Mouse (Mus musculus): ENCODE data around the gene Ddx54. TPM values are rescaled to one million over a fixed set of nuclear protein-coding genes. Genes with fewer than 3 reads are reported as not detected.
A peak's percentile ranks its signal among the peaks of the same experiment; 100 is the strongest.

Ddx54 gene
- total and polyA plus RNA-seq, 2 experiments from 2014 or later: 18.2 to 23.0 TPM

DNA sequence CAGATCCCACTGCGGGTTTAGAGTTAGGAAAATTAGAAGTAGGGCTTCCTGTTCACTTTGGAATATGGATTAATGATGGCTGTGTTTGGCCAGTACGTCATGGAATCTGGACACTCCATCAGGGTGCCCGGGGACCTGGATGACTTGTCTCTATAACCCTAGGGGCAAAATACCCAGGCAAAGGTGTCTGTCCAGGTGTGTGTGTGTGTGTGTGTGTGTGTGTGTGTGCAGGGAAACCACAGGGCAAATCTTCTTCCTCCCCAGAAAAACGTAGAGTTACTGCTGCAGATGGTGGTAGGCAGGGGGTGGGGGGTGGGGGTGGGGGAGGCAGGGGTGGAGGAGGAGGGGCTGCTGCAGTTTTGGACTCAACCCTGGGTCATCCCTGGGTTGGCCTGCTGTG is 34.8 kb downstream of the Ddx54 start:
- DNase-seq (ENCODE audit: low spot score) (no peak), ATAC-seq (ENCODE audit: insufficient read depth, low read depth) (no peak)
- H3K4me2 ChIP-seq (ENCODE audit: low read depth, low read length): no peak overlapping the region
- H3K27ac ChIP-seq (ENCODE audit: low read depth): no peak overlapping the region
- peaks cover 27% of the 10 kb centered on the region for H3K27me3 ChIP-seq (ENCODE audit: control insufficient read depth, insufficient read depth, low read length)
- TF ChIP-seq EP300 (IDR thresholded peaks at IDR 0.05; ENCODE audit: low read depth): no peak
- TF ChIP-seq CTCF (IDR thresholded peaks at IDR 0.05; ENCODE audit: low read depth): no peak
- peaks cover 13% of the 10 kb centered on the region for H3K4me1 ChIP-seq (ENCODE audit: control insufficient read depth, insufficient read depth)
- 68% methylated on average over 4 of the region's 4 CpGs for WGBS
- no peak overlapping the region for H3K4me3 ChIP-seq (ENCODE audit: low read depth, low read length)
- H3K9ac ChIP-seq (replicated peaks; ENCODE audit: low read depth, low read length): no peak overlapping the region
- no peaks in the 10 kb centered on the region for H3K9me3 ChIP-seq (replicated peaks; ENCODE audit: control insufficient read depth, low read length)
- H3K36me3 ChIP-seq (replicated peaks; ENCODE audit: control insufficient read depth, insufficient read depth, low read length): no peaks in the 10 kb centered on the region

DNA sequence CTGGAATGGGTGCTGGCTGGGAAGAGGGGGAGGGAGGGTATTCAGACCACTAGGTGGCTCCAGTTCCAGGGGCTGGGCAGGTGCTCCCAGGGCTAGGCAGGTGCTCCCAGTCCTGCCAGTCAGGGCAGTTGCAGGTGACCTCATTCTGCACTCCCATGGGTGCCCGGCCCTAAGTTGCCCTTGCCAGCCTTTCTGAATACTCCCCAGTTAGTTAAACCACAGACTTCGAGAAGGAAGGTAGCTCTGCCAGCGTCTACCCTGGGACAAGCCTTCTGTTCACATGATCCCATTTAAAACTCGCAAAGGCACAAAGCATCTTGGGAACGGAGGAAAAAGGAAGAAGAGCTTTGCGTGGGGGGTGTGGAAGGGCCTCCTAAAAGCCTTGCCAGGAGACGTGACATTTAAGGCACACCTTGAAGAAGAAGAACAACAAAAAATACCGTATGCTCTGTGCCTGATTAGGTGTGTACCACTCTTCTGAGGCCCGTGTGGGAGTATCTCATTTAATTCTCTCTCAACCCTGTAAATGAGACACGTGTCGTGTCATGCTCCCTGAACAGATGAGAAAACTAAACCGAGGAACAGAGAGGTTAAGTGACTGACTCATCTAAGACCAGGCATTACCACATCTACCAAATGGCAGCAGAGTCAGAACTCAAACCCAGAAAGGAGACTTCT is 35.4 kb downstream of the Ddx54 start:
- Histone ChIP-seq H3K4me3 (ENCODE audit: low read depth, low read length) (no peak overlapping the region), H3K36me3 (replicated peaks; ENCODE audit: control insufficient read depth, insufficient read depth, low read length) (no peaks in the 10 kb centered on the region), H3K4me2 (ENCODE audit: low read depth, low read length) (peak overlapping the region; percentile 58), H3K9ac (replicated peaks; ENCODE audit: low read depth, low read length) (no peak overlapping the region), H3K27me3 (ENCODE audit: control insufficient read depth, insufficient read depth, low read length) (peaks cover 27% of the 10 kb centered on the region), H3K4me1 (ENCODE audit: control insufficient read depth, insufficient read depth) (peaks cover 13% of the 10 kb centered on the region), H3K27ac (ENCODE audit: low read depth) (no peak overlapping the region), H3K9me3 (replicated peaks; ENCODE audit: control insufficient read depth, low read length) (no peaks in the 10 kb centered on the region)
- 22% methylated on average over 12 of the region's 12 CpGs for WGBS
- TF ChIP-seq EP300 (IDR thresholded peaks at IDR 0.05; ENCODE audit: low read depth): no peak
- TF ChIP-seq CTCF (IDR thresholded peaks at IDR 0.05; ENCODE audit: low read depth): no peak
- DNase-seq (ENCODE audit: low spot score) (no peak), ATAC-seq (ENCODE audit: insufficient read depth, low read depth) (no peak)

DNA sequence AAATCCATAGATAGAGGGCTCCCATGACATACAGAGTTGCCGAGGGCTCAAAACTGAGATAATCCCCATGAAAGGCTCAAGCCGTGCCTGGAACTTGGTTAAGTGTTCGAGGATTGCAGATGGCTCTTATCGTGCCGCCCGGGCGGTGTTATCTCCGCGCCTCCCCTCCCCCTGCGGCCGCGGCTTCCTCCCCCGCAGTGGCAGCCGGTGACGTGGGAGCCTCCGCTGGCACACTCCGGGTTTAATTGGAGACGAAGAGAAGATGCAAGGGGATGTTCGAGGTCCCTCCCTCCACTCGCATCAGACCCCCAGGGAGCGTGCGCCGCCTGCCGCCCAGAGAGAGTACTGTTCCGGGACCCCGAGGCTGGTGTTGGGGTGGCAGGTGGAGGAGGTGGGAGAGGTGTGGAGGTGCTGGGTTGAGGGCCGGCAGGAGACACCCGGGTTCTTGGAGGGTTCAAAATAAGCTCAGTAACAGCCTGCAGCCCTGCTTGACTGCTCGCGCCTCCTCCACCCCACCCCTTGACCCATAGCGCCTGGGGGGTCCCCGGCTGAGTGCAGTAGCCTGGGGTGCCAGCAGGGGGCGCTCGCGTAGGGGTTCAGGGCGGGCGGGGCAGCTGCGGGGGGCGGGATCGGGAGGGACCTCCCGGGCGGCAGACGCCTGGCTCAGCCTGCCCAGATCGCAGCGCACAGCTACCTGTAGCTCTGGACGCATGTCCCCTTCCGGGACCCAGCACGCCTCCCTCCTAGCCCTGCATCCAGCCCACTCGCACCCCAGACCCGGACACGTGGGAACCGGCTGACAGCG is 36.2 kb downstream of the Ddx54 start, which contains the start of gene Rasal1:
Rasal1 (plus strand) TSS at position 244 of the 805 bp plus-strand sequence.
- Histone ChIP-seq H3K9ac (replicated peaks; ENCODE audit: low read depth, low read length) (no peak within 1 kb of the TSS), H3K9me3 (replicated peaks; ENCODE audit: control insufficient read depth, low read length) (no peaks in the 10 kb centered on the region), H3K27me3 (ENCODE audit: control insufficient read depth, insufficient read depth, low read length) (peaks cover 27% of the 10 kb centered on the region), H3K36me3 (replicated peaks; ENCODE audit: control insufficient read depth, insufficient read depth, low read length) (no peaks in the 10 kb centered on the region), H3K4me3 (ENCODE audit: low read depth, low read length) (peak within 1 kb of the TSS; percentile 36), H3K27ac (ENCODE audit: low read depth) (no peak within 1 kb of the TSS), H3K4me2 (ENCODE audit: low read depth, low read length) (peak within 1 kb of the TSS; percentile 58), H3K4me1 (ENCODE audit: control insufficient read depth, insufficient read depth) (peaks cover 8% of the 10 kb centered on the region; the same call in 1 of the 2 replicates)
- peak; percentile 11 for DNase-seq (ENCODE audit: low spot score)
- whole genome bisulfite sequencing: under 1% methylated on average over 47 of the region's 53 CpGs
- TF ChIP-seq CTCF (IDR thresholded peaks at IDR 0.05; ENCODE audit: low read depth) (peak; percentile 25), EP300 (IDR thresholded peaks at IDR 0.05; ENCODE audit: low read depth) (no peak)
- ATAC-seq (ENCODE audit: insufficient read depth, low read depth): peak; percentile 43

DNA sequence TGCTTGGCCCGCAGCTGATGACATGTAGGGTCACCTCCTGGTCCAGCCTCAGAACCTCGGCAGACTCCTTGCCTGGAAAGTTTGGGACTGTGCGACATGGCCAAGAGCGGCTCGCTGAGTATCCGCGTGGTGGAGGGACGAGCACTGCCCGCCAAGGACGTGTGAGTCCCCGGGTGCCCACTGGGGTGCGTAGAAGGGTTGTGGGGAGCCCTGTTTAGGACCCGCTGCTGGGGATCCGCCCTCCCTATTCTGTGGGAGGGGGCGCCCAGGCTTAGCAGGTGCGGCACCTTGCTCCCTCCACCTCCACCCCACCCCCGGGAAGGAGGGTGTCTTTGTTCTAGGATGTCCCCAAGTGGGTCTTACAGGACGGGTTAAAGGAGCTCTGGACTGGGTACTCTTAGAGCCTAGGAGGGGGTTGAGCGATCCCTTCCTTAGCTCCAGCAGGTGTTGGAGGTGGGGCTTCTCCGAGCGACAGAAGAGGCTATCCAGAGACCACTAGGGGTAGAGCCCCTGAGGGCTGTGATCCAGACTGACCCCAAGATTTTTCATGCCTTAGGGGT is 36.9 kb downstream of the Ddx54 start:
- TF ChIP-seq CTCF (IDR thresholded peaks at IDR 0.05; ENCODE audit: low read depth) (no peak), EP300 (IDR thresholded peaks at IDR 0.05; ENCODE audit: low read depth) (no peak)
- peak overlapping the region; percentile 36 for H3K4me3 ChIP-seq (ENCODE audit: low read depth, low read length)
- ATAC-seq (ENCODE audit: insufficient read depth, low read depth) (no peak), DNase-seq (ENCODE audit: low spot score) (no peak)
- no peak overlapping the region for H3K9ac ChIP-seq (replicated peaks; ENCODE audit: low read depth, low read length)
- WGBS: 5% methylated on average over 21 of the region's 21 CpGs
- peaks cover 8% of the 10 kb centered on the region; the same call in 1 of the 2 replicates for H3K4me1 ChIP-seq (ENCODE audit: control insufficient read depth, insufficient read depth)
- peaks cover 27% of the 10 kb centered on the region for H3K27me3 ChIP-seq (ENCODE audit: control insufficient read depth, insufficient read depth, low read length)
- H3K27ac ChIP-seq (ENCODE audit: low read depth): no peak overlapping the region
- peak overlapping the region; percentile 58 for H3K4me2 ChIP-seq (ENCODE audit: low read depth, low read length)
- no peaks in the 10 kb centered on the region for H3K9me3 ChIP-seq (replicated peaks; ENCODE audit: control insufficient read depth, low read length)
- no peaks in the 10 kb centered on the region for H3K36me3 ChIP-seq (replicated peaks; ENCODE audit: control insufficient read depth, insufficient read depth, low read length)

DNA sequence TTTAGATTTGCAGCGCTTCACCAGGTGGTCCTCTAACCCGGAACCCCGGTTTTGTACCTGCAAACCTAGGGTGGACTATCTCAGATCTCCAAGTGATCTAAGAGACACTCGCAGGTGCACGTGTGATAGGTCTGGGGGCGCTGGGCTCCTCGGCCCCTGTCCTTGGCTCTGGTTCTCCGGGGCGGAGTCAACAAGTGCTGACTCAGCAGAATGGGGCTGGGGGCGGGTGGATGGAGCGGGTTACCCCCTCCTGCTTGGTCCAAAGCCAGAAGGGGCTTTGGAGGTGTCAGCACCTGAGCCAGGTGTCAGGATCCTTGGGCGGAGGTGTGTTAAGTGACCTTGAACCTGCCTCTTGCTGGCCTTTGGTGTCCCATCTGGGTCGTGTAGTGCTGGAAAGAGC is 37.4 kb downstream of the Ddx54 start:
- Histone ChIP-seq H3K9me3 (replicated peaks; ENCODE audit: control insufficient read depth, low read length) (no peaks in the 10 kb centered on the region), H3K4me1 (ENCODE audit: control insufficient read depth, insufficient read depth) (peaks cover 8% of the 10 kb centered on the region; the same call in 1 of the 2 replicates), H3K36me3 (replicated peaks; ENCODE audit: control insufficient read depth, insufficient read depth, low read length) (no peaks in the 10 kb centered on the region), H3K4me2 (ENCODE audit: low read depth, low read length) (peak overlapping the region; percentile 58; the same call in 1 of the 2 replicates), H3K9ac (replicated peaks; ENCODE audit: low read depth, low read length) (no peak overlapping the region), H3K4me3 (ENCODE audit: low read depth, low read length) (no peak overlapping the region), H3K27ac (ENCODE audit: low read depth) (no peak overlapping the region), H3K27me3 (ENCODE audit: control insufficient read depth, insufficient read depth, low read length) (peaks cover 27% of the 10 kb centered on the region)
- ATAC-seq (ENCODE audit: insufficient read depth, low read depth): no peak
- DNase-seq (ENCODE audit: low spot score): no peak
- TF ChIP-seq EP300 (IDR thresholded peaks at IDR 0.05; ENCODE audit: low read depth) (no peak), CTCF (IDR thresholded peaks at IDR 0.05; ENCODE audit: low read depth) (no peak)
- WGBS: 22% methylated on average over 13 of the region's 13 CpGs
